Mouse (Mus musculus) heart, embryonic 16.5 days (tissue): ENCODE results near the gene Lrrc73. TPM values are rescaled to one million over a fixed set of nuclear protein-coding genes. Genes with fewer than 3 reads are reported as not detected.

Source experiments
- ATAC-seq: fragments of 200-750 bp; cut with Nextera tagmentation; replicated peaks from 2 replicates; pipeline ENCODE4 v1.8.0; 2017; ENCODE audit warnings: moderate number of reproducible peaks; ENCODE audit not compliant: insufficient read depth, low FRiP score; ENCODE audit errors: extremely low read depth
- H3K27ac ChIP-seq: fragments of 300-500 bp; sonication (generic); 2 replicates; pipeline ENCODE4 v1.5.1; 2014; ENCODE audit warnings: mild to moderate bottlenecking, low read length, control low read depth, moderate library complexity
- H3K27me3 ChIP-seq: fragments of 300-500 bp; sonication (generic); 2 replicates; pipeline ENCODE4 v1.6.1; 2014; ENCODE audit warnings: low read length, mixed read lengths; ENCODE audit not compliant: control insufficient read depth, insufficient read depth
- H3K36me3 ChIP-seq: fragments of 300-500 bp; sonication (generic); 2 replicates; pipeline ENCODE4 v1.6.1; 2014; ENCODE audit not compliant: control insufficient read depth, insufficient read depth
- H3K4me1 ChIP-seq: fragments of 300-500 bp; sonication (generic); 2 replicates; pipeline ENCODE4 v1.6.1; 2014; ENCODE audit warnings: low read length, mixed read lengths; ENCODE audit not compliant: control insufficient read depth, insufficient read depth
- H3K4me2 ChIP-seq: fragments of 300-500 bp; sonication (generic); 2 replicates; pipeline ENCODE4 v1.6.1; 2014; ENCODE audit warnings: low read depth, mild to moderate bottlenecking, control low read depth, low read length
- H3K4me3 ChIP-seq: fragments of 300-500 bp; sonication (generic); 2 replicates; pipeline ENCODE4 v1.5.1; 2014; ENCODE audit warnings: mild to moderate bottlenecking, control low read depth, low read length
- H3K9ac ChIP-seq: fragments of 300-500 bp; sonication (generic); 2 replicates; pipeline ENCODE4 v1.6.1; 2014; ENCODE audit warnings: low read length, control low read depth
- H3K9me3 ChIP-seq: fragments of 300-500 bp; sonication (generic); replicated peaks from 2 replicates; pipeline ENCODE4 v1.6.1; 2016; ENCODE audit warnings: low read length; ENCODE audit not compliant: control insufficient read depth
- WGBS: fragments of 180-500 bp; shearing (Covaris S2); extraction: QIAGEN DNeasy Blood & Tissue Kit; methylation state at CpG from one replicate; pipeline ENCODE4 v1.1.7; 2014; 5-methylcytosine and 5-hydroxymethylcytosine counted together
- polyA plus RNA-seq: library from polyadenylated mRNA; unstranded; fragments of >200 nt; fragmentation: Nextera tagmentation; extraction: Ambion mirVana; gene quantifications from 2 replicates; pipeline ENCODE4 v1.2.1, GENCODE M21; 2015

Gene Lrrc73
- polyA plus RNA-seq, 1 experiment from 2014 or later = 0.68 TPM

GRCm38 (mm10) chr17:46254106-46254505, 775 bp downstream of the Lrrc73 start:
- H3K9me3 ChIP-seq = 0 out of 2 replicates have a peak, but pooled peaks cover 3% of the 10 kb centered on the region
- H3K4me1 ChIP-seq = peaks cover 11% of the 10 kb centered on the region
- no peak; the same call in 1 of the 2 replicates for ATAC-seq
- H3K27me3 ChIP-seq = peaks cover 16% of the 10 kb centered on the region
- peak overlapping the region; percentile 78 for H3K4me3 ChIP-seq
- H3K9ac ChIP-seq = peak overlapping the region; percentile 72
- peak overlapping the region; percentile 100 for H3K4me2 ChIP-seq
- H3K36me3 ChIP-seq = peaks cover 41% of the 10 kb centered on the region
- H3K27ac ChIP-seq = no peak overlapping the region
- under 1% methylated on average over 51 of the region's 54 CpGs for WGBS

GRCm38 (mm10) chr17:46255147-46255546, 1.8 kb downstream of the Lrrc73 start:
- Histone ChIP-seq H3K27ac (no peak overlapping the region), H3K9me3 (0 out of 2 replicates have a peak, but pooled peaks cover 3% of the 10 kb centered on the region), H3K9ac (no peak overlapping the region), H3K36me3 (peaks cover 48% of the 10 kb centered on the region), H3K27me3 (peaks cover 16% of the 10 kb centered on the region), H3K4me2 (no peak overlapping the region), H3K4me3 (no peak overlapping the region), H3K4me1 (peaks cover 5% of the 10 kb centered on the region)
- 32% methylated on average over 6 of the region's 6 CpGs for WGBS
- no peak for ATAC-seq

- Histone ChIP-seq H3K9ac (no peak overlapping the region), H3K4me3 (no peak overlapping the region), H3K36me3 (peaks cover 60% of the 10 kb centered on the region), H3K27ac (peak overlapping the region; percentile 25; the same call in 1 of the 2 replicates), H3K4me1 (peaks cover 2% of the 10 kb centered on the region), H3K9me3 (0 out of 2 replicates have a peak, but pooled peaks cover 3% of the 10 kb centered on the region), H3K4me2 (no peak overlapping the region), H3K27me3 (peaks cover 16% of the 10 kb centered on the region)
- no peak for ATAC-seq
- WGBS = 80% methylated on average over 30 of the region's 30 CpGs
These were observed 5.1 kb downstream of the Lrrc73 start for GRCm38 (mm10) chr17:46258279-46259053.

GRCm38 (mm10) chr17:46259675-46260074, 6.3 kb downstream of the Lrrc73 start:
- H3K9me3 ChIP-seq = 0 out of 2 replicates have a peak, but pooled peaks cover 3% of the 10 kb centered on the region
- 83% methylated on average over 17 of the region's 17 CpGs for WGBS
- H3K27ac ChIP-seq = no peak overlapping the region
- H3K36me3 ChIP-seq = peaks cover 69% of the 10 kb centered on the region
- no peaks in the 10 kb centered on the region for H3K4me1 ChIP-seq
- no peak overlapping the region for H3K4me2 ChIP-seq
- H3K4me3 ChIP-seq = no peak overlapping the region
- ATAC-seq = no peak
- no peak overlapping the region for H3K9ac ChIP-seq
- peaks cover 8% of the 10 kb centered on the region for H3K27me3 ChIP-seq

GRCm38 (mm10) chr17:46262201-46262694, 8.9 kb downstream of the Lrrc73 start:
- Histone ChIP-seq H3K27me3 (no peaks in the 10 kb centered on the region), H3K4me3 (no peak overlapping the region), H3K4me1 (peaks cover 10% of the 10 kb centered on the region; the same call in 1 of the 2 replicates), H3K9ac (no peak overlapping the region), H3K9me3 (no peaks in the 10 kb centered on the region), H3K4me2 (no peak overlapping the region), H3K36me3 (peaks cover 69% of the 10 kb centered on the region), H3K27ac (no peak overlapping the region)
- ATAC-seq = no peak
- WGBS = 82% methylated on average over 5 of the region's 5 CpGs

- no peak overlapping the region for H3K4me3 ChIP-seq
- no peaks in the 10 kb centered on the region for H3K9me3 ChIP-seq
- H3K4me2 ChIP-seq = no peak overlapping the region
- H3K27ac ChIP-seq = no peak overlapping the region
- no peaks in the 10 kb centered on the region for H3K27me3 ChIP-seq
- peaks cover 25% of the 10 kb centered on the region for H3K4me1 ChIP-seq
- 88% methylated on average over 12 of the region's 12 CpGs for WGBS
- H3K36me3 ChIP-seq = peaks cover 44% of the 10 kb centered on the region
- H3K9ac ChIP-seq = no peak overlapping the region
- ATAC-seq = no peak
These were observed 12.2 kb downstream of the Lrrc73 start for GRCm38 (mm10) chr17:46265502-46265901.

- Histone ChIP-seq H3K4me3 (no peak overlapping the region), H3K27me3 (no peaks in the 10 kb centered on the region), H3K9me3 (no peaks in the 10 kb centered on the region), H3K36me3 (peaks cover 41% of the 10 kb centered on the region), H3K27ac (peak overlapping the region; percentile 2), H3K4me2 (no peak overlapping the region), H3K4me1 (peaks cover 25% of the 10 kb centered on the region), H3K9ac (no peak overlapping the region)
- ATAC-seq = peak; percentile 37
- WGBS = 17% methylated on average over 14 of the region's 14 CpGs
These were observed 12.7 kb downstream of the Lrrc73 start for GRCm38 (mm10) chr17:46265918-46266618.

GRCm38 (mm10) chr17:46266986-46267385, 13.7 kb downstream of the Lrrc73 start:
- H3K27me3 ChIP-seq = no peaks in the 10 kb centered on the region
- H3K36me3 ChIP-seq = peaks cover 40% of the 10 kb centered on the region
- no peak overlapping the region for H3K9ac ChIP-seq
- no peak for ATAC-seq
- peaks cover 25% of the 10 kb centered on the region for H3K4me1 ChIP-seq
- no peaks in the 10 kb centered on the region for H3K9me3 ChIP-seq
- peak overlapping the region; percentile 2; the same call in 1 of the 2 replicates for H3K27ac ChIP-seq
- no peak overlapping the region for H3K4me2 ChIP-seq
- WGBS = 74% methylated on average over 6 of the region's 6 CpGs
- no peak overlapping the region for H3K4me3 ChIP-seq

- Histone ChIP-seq H3K27ac (no peak overlapping the region), H3K4me1 (peaks cover 28% of the 10 kb centered on the region), H3K9me3 (no peaks in the 10 kb centered on the region), H3K27me3 (no peaks in the 10 kb centered on the region), H3K4me2 (no peak overlapping the region), H3K4me3 (no peak overlapping the region), H3K9ac (no peak overlapping the region), H3K36me3 (peaks cover 35% of the 10 kb centered on the region)
- 78% methylated on average over 7 of the region's 7 CpGs for WGBS
- ATAC-seq = no peak
These were observed 14.2 kb downstream of the Lrrc73 start for GRCm38 (mm10) chr17:46267511-46267910.
